Mouse (Mus musculus) layer of hippocampus, postnatal 14 days (tissue): ENCODE data around the gene Tec. TPM values are rescaled to one million over a fixed set of nuclear protein-coding genes. Genes with fewer than 3 reads are reported as not detected.

Experiments used
- DNase-seq, 2 experiments: peaks; one replicate each; pipeline ENCODE4 v3.0.0; 2021 to 2022; ENCODE audit warnings: low spot score in 2 of 2, mixed read lengths in 1 of 2
- long read RNA-seq, 2 experiments: library from polyadenylated mRNA; stranded (forward); transcript quantifications; one replicate each; pipeline ENCODE4 v2.0.0; 2021
- total RNA-seq, 2 experiments: library from RNA; stranded (reverse); gene quantifications; 2 replicates each; pipeline ENCODE4 v1.2.3; 2021

The Tec gene
- total RNA-seq = 1 to 10 TPM; 1.8 to 1.9 TPM
- long read RNA-seq, experiment 1, partial matches to known transcripts = 1 of 2 reads
- long read RNA-seq, experiment 1, other reads (novel, unspliced or antisense) = 0 of 2 reads
- long read RNA-seq, experiment 2, partial matches to known transcripts = 1 of 4 reads
- long read RNA-seq, experiment 2, other reads (novel, unspliced or antisense) = 2 of 4 reads

GRCm38 (mm10) chr5:72868091-72868875 is at the start of gene Tec:
Gene Tec, minus strand, starts transcription at chr5:72868483.
- peak; percentile 58 to 68 for DNase-seq

- no peak for DNase-seq
Measured at GRCm38 (mm10) chr5:72916851-72917250, 48.6 kb upstream of the Tec start.

- no peak for DNase-seq
Measured at GRCm38 (mm10) chr5:72916048-72916447, 47.8 kb upstream of the Tec start.

GRCm38 (mm10) chr5:72914633-72915561 is 46.6 kb upstream of the Tec start:
- DNase-seq = peak; percentile 29 to 34

GRCm38 (mm10) chr5:72913648-72914557 is 45.6 kb upstream of the Tec start, which contains the start of gene Slain2:
Gene Slain2, plus strand, starts transcription at chr5:72914304.
- peak; percentile 93 to 96 for DNase-seq

- DNase-seq = no peak
Measured at GRCm38 (mm10) chr5:72911284-72911683, 43.0 kb upstream of the Tec start.

- DNase-seq = no peak
Measured at GRCm38 (mm10) chr5:72910373-72910772, 42.1 kb upstream of the Tec start.

GRCm38 (mm10) chr5:72909363-72909762 is 41.1 kb upstream of the Tec start:
- no peak for DNase-seq

GRCm38 (mm10) chr5:72908324-72908936 is 40.1 kb upstream of the Tec start:
- DNase-seq = no peak

- DNase-seq = no peak
Measured at GRCm38 (mm10) chr5:72907402-72907801, 39.1 kb upstream of the Tec start.

- DNase-seq = no peak
Measured at GRCm38 (mm10) chr5:72904903-72905790, 36.9 kb upstream of the Tec start.

GRCm38 (mm10) chr5:72902876-72903516 is 34.7 kb upstream of the Tec start:
- DNase-seq = no peak

GRCm38 (mm10) chr5:72902312-72902711 is 34.0 kb upstream of the Tec start:
- no peak for DNase-seq

- no peak for DNase-seq
Measured at GRCm38 (mm10) chr5:72901866-72902265, 33.6 kb upstream of the Tec start.

- DNase-seq = no peak
Measured at GRCm38 (mm10) chr5:72899255-72899654, 31.0 kb upstream of the Tec start.

GRCm38 (mm10) chr5:72897998-72898397 is 29.7 kb upstream of the Tec start:
- no peak for DNase-seq

GRCm38 (mm10) chr5:72896478-72897279 is 28.4 kb upstream of the Tec start:
- no peak for DNase-seq

- no peak for DNase-seq
Measured at GRCm38 (mm10) chr5:72895261-72895660, 27.0 kb upstream of the Tec start.
